Mouse (Mus musculus) erythroblast, embryonic 14.5 days (primary cell): Measurements from ENCODE around the gene Pcnx. TPM values are rescaled to one million over a fixed set of nuclear protein-coding genes. Genes with fewer than 3 reads are reported as not detected.

Experiments
- H3K27me3 ChIP-seq: 2 replicates; pipeline ENCODE4 v1.6.1; 2012; ENCODE audit warnings: inconsistent platforms; ENCODE audit not compliant: control insufficient read depth
- H3K36me3 ChIP-seq: 2 replicates; pipeline ENCODE4 v1.6.1; 2012; ENCODE audit warnings: mild to moderate bottlenecking, inconsistent platforms; ENCODE audit not compliant: control insufficient read depth
- H3K4me1 ChIP-seq: 2 replicates; pipeline ENCODE4 v1.6.1; 2012; ENCODE audit warnings: inconsistent platforms; ENCODE audit not compliant: control insufficient read depth
- H3K4me3 ChIP-seq: replicated peaks from 2 replicates; pipeline ENCODE3; 2012; ENCODE audit warnings: moderate library complexity, mild to moderate bottlenecking, inconsistent platforms
- H3K9me3 ChIP-seq: 2 replicates; pipeline ENCODE4 v1.6.1; 2012; ENCODE audit warnings: low read length, inconsistent platforms, mixed read lengths; ENCODE audit not compliant: control insufficient read depth
- GATA1 ChIP-seq: IDR thresholded peaks from 2 replicates; pipeline ENCODE4 v1.6.1; 2012; ENCODE audit warnings: low read length, inconsistent platforms, mixed read lengths
- TAL1 ChIP-seq: IDR thresholded peaks from 3 replicates; pipeline ENCODE4 v1.6.1; 2012; ENCODE audit warnings: low read length, inconsistent platforms, mixed read lengths
- polyA plus RNA-seq: library from polyadenylated mRNA; stranded (reverse); fragments of >175 nt; gene quantifications from 2 replicates; pipeline ENCODE4 v1.2.3, GENCODE M21; 2012

Pcnx gene
- polyA plus RNA-seq, 1 experiment, result 0.03 TPM

- Histone ChIP-seq H3K4me3 (no peak overlapping the region), H3K4me1 (no peaks in the 10 kb centered on the region), H3K36me3 (no peaks in the 10 kb centered on the region), H3K9me3 (no peaks in the 10 kb centered on the region), H3K27me3 (no peaks in the 10 kb centered on the region)
- no peak for TF ChIP-seq GATA1
- no peak for TF ChIP-seq TAL1
These were observed 31.5 kb upstream of the Pcnx start for GRCm38 (mm10) chr12:81828355-81828754.

GRCm38 (mm10) chr12:81832039-81832738 lies 27.6 kb upstream of the Pcnx start:
- no peaks in the 10 kb centered on the region for H3K4me1 ChIP-seq
- no peaks in the 10 kb centered on the region for H3K36me3 ChIP-seq
- no peak overlapping the region for H3K4me3 ChIP-seq
- no peaks in the 10 kb centered on the region for H3K27me3 ChIP-seq
- no peak for TF ChIP-seq TAL1
- TF ChIP-seq GATA1, result no peak
- H3K9me3 ChIP-seq, result no peaks in the 10 kb centered on the region

GRCm38 (mm10) chr12:81833094-81833493 lies 26.7 kb upstream of the Pcnx start:
- TF ChIP-seq GATA1 (no peak), TAL1 (no peak)
- Histone ChIP-seq H3K9me3 (no peaks in the 10 kb centered on the region), H3K36me3 (no peaks in the 10 kb centered on the region), H3K4me1 (no peaks in the 10 kb centered on the region), H3K27me3 (no peaks in the 10 kb centered on the region), H3K4me3 (no peak overlapping the region)

- H3K9me3 ChIP-seq, result no peaks in the 10 kb centered on the region
- no peaks in the 10 kb centered on the region for H3K27me3 ChIP-seq
- H3K4me1 ChIP-seq, result no peaks in the 10 kb centered on the region
- H3K36me3 ChIP-seq, result no peaks in the 10 kb centered on the region
- TF ChIP-seq TAL1 (no peak), GATA1 (no peak)
- no peak overlapping the region for H3K4me3 ChIP-seq
These were observed 23.7 kb upstream of the Pcnx start for GRCm38 (mm10) chr12:81836162-81836561.

GRCm38 (mm10) chr12:81837463-81837862 lies 22.4 kb upstream of the Pcnx start:
- Histone ChIP-seq H3K36me3 (no peaks in the 10 kb centered on the region), H3K27me3 (no peaks in the 10 kb centered on the region), H3K4me1 (no peaks in the 10 kb centered on the region), H3K4me3 (no peak overlapping the region), H3K9me3 (no peaks in the 10 kb centered on the region)
- no peak for TF ChIP-seq GATA1
- TF ChIP-seq TAL1, result no peak

GRCm38 (mm10) chr12:81839663-81840062 lies 20.2 kb upstream of the Pcnx start:
- Histone ChIP-seq H3K4me1 (no peaks in the 10 kb centered on the region), H3K4me3 (no peak overlapping the region), H3K9me3 (no peaks in the 10 kb centered on the region), H3K27me3 (peaks cover 9% of the 10 kb centered on the region), H3K36me3 (no peaks in the 10 kb centered on the region)
- no peak for TF ChIP-seq TAL1
- TF ChIP-seq GATA1, result no peak

GRCm38 (mm10) chr12:81841046-81841445 lies 18.8 kb upstream of the Pcnx start:
- no peaks in the 10 kb centered on the region for H3K4me1 ChIP-seq
- peaks cover 23% of the 10 kb centered on the region for H3K27me3 ChIP-seq
- H3K4me3 ChIP-seq, result no peak overlapping the region
- H3K9me3 ChIP-seq, result no peaks in the 10 kb centered on the region
- TF ChIP-seq TAL1 (no peak), GATA1 (no peak)
- no peaks in the 10 kb centered on the region for H3K36me3 ChIP-seq

- Histone ChIP-seq H3K9me3 (no peaks in the 10 kb centered on the region), H3K36me3 (no peaks in the 10 kb centered on the region), H3K4me1 (no peaks in the 10 kb centered on the region), H3K4me3 (no peak overlapping the region), H3K27me3 (peaks cover 24% of the 10 kb centered on the region)
- TF ChIP-seq GATA1 (no peak), TAL1 (no peak)
These were observed 16.3 kb upstream of the Pcnx start for GRCm38 (mm10) chr12:81843501-81843900.

GRCm38 (mm10) chr12:81844572-81844971 lies 15.3 kb upstream of the Pcnx start:
- Histone ChIP-seq H3K4me1 (no peaks in the 10 kb centered on the region), H3K36me3 (no peaks in the 10 kb centered on the region), H3K27me3 (peaks cover 24% of the 10 kb centered on the region), H3K4me3 (no peak overlapping the region), H3K9me3 (no peaks in the 10 kb centered on the region)
- TF ChIP-seq GATA1, result no peak
- no peak for TF ChIP-seq TAL1

- Histone ChIP-seq H3K27me3 (peaks cover 24% of the 10 kb centered on the region), H3K9me3 (no peaks in the 10 kb centered on the region), H3K4me3 (no peak overlapping the region), H3K36me3 (no peaks in the 10 kb centered on the region), H3K4me1 (no peaks in the 10 kb centered on the region)
- no peak for TF ChIP-seq TAL1
- no peak for TF ChIP-seq GATA1
These were observed 14.8 kb upstream of the Pcnx start for GRCm38 (mm10) chr12:81844981-81845380.
